Mouse (Mus musculus) brain, embryonic 14.5 days (tissue): ENCODE measurements around the gene Atg10.

Experiments
- CTCF ChIP-seq: fragments of 200-500 bp; IDR thresholded peaks from 2 replicates; pipeline ENCODE4 v1.5.1; 2012; ENCODE audit warnings: inconsistent platforms, mild to moderate bottlenecking, moderate library complexity, borderline replicate concordance; ENCODE audit not compliant: insufficient read depth, insufficient read length; ENCODE audit errors: extremely low read depth
- POLR2A ChIP-seq: fragments of 200-500 bp; IDR thresholded peaks from 2 replicates; pipeline ENCODE4 v1.6.1; 2012; ENCODE audit warnings: mild to moderate bottlenecking, inconsistent platforms, borderline replicate concordance; ENCODE audit not compliant: poor library complexity, insufficient read depth, insufficient read length, severe bottlenecking; ENCODE audit errors: extremely low read depth

DNA sequence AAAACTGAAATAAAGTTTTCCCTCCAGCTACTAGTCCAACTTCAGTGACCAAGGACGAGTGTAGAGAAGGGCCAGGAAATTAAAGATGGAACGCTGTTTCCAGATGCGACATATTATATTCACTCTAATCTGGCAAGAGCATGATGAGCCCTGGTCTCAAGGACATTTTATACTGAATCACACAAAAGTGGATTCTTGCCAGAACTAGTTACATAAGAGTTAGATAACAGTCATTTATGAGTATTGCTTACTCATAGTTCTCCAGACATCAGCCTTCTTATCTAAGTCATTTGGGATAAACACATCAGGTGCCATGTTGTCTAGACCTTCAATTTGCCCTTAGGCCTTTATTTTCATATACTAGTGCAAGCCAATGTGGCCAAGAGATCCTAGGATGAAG lies 108.9 kb downstream of the Atg10 start:
- TF ChIP-seq CTCF (no peak), POLR2A (no peak)
